Comparison of ENCODE assay signal across 16 mouse cellular contexts in the genomic region with DNA sequence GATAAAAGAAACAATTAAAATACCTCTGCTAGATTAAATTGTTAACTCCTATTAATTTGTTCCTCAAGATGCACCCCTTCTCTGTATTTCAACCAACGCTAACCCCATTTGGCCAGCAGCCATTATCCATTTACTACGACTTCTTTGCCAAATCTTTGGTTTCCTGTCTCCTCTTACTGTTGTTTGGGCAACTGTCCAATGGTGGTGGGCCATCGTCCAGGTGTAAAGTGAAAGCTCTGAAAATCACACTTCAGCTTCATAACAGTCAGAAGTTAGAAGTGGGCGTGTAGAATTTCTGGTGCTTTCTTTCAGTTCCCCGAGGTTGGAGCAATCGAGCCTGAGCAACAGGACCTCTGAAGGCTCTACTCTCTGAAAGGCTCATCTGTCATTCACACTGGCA.
A peak's percentile ranks its signal among the peaks of the same experiment; 100 is the strongest.
DNase-seq lines count a peak whose midpoint lies in the region; ATAC-seq lines count a peak whose summit lies in the region.
"Had no signal": no experiment of that assay in that cellular context is flagged by ENCODE, and none has a peak within 500 bp of the region (broad histone marks: within the 10 kb centered on the region; RNA-seq: fewer than 3 reads in every experiment).

No protein-coding gene starts in this region.

- H3K9me3 ChIP-seq in limb, embryonic 13.5 days, result no peaks in the 10 kb centered on the region
- no peaks in the 10 kb centered on the region for H3K9me3 ChIP-seq in limb, embryonic 10.5 days (replicated peaks)
- no peaks in the 10 kb centered on the region for H3K9me3 ChIP-seq in limb, embryonic 15.5 days
- H3K9me3 ChIP-seq: embryonic facial prominence, embryonic 15.5 days; forebrain, embryonic 13.5 days; megakaryocyte, embryonic 14.5 days had no signal

- peaks cover 4% of the 10 kb centered on the region; the same call in 1 of the 2 replicates for H3K4me1 ChIP-seq in limb, embryonic 13.5 days
- no peaks in the 10 kb centered on the region; the same call in 1 of the 2 replicates for H3K4me1 ChIP-seq in limb, embryonic 10.5 days
- peaks cover 5% of the 10 kb centered on the region; the same call in 1 of the 2 replicates for H3K4me1 ChIP-seq in limb, embryonic 15.5 days
- H3K4me1 ChIP-seq: embryonic facial prominence, embryonic 15.5 days; forebrain, embryonic 13.5 days; megakaryocyte, embryonic 14.5 days had no signal

- H3K4me3 ChIP-seq in limb, embryonic 13.5 days, result no peak overlapping the region
- no peak overlapping the region for H3K4me3 ChIP-seq in limb, embryonic 10.5 days
- no peak overlapping the region for H3K4me3 ChIP-seq in limb, embryonic 15.5 days
- H3K4me3 ChIP-seq: embryonic facial prominence, embryonic 15.5 days; forebrain, embryonic 13.5 days; megakaryocyte, embryonic 14.5 days had no signal

- 0 out of 2 replicates have a peak overlapping the region, but pooled peaks have one; percentile 16 for H3K4me2 ChIP-seq in limb, embryonic 13.5 days (replicated peaks)
- no peak overlapping the region for H3K4me2 ChIP-seq in limb, embryonic 15.5 days
- H3K4me2 ChIP-seq: embryonic facial prominence, embryonic 15.5 days; forebrain, embryonic 13.5 days had no signal

- WGBS in limb, embryonic 13.5 days, result 47% methylated on average over 6 of the region's 6 CpGs
- WGBS in limb, embryonic 10.5 days, result 81% methylated on average over 6 of the region's 6 CpGs
- 28% methylated on average over 6 of the region's 6 CpGs for WGBS in limb, embryonic 15.5 days

- no peaks in the 10 kb centered on the region for H3K27me3 ChIP-seq in limb, embryonic 13.5 days
- no peaks in the 10 kb centered on the region for H3K27me3 ChIP-seq in limb, embryonic 10.5 days (ENCODE audit: low read depth, poor library complexity, severe bottlenecking)
- no peaks in the 10 kb centered on the region for H3K27me3 ChIP-seq in limb, embryonic 15.5 days
- H3K27me3 ChIP-seq: embryonic facial prominence, embryonic 15.5 days; forebrain, embryonic 13.5 days; megakaryocyte, embryonic 14.5 days had no signal

- no peak overlapping the region for H3K9ac ChIP-seq in limb, embryonic 13.5 days
- no peak overlapping the region for H3K9ac ChIP-seq in limb, embryonic 15.5 days
- H3K9ac ChIP-seq: embryonic facial prominence, embryonic 15.5 days; forebrain, embryonic 13.5 days; liver, embryonic 14.5 days had no signal

- no peak; the same call in 1 of the 2 replicates for ATAC-seq in limb, embryonic 13.5 days (ENCODE audit: low FRiP score, low read depth)
- no peak for ATAC-seq in limb, embryonic 15.5 days (ENCODE audit: insufficient number of reproducible peaks, low FRiP score, low TSS enrichment, low read depth)
- ATAC-seq: forebrain, embryonic 13.5 days; inflammation-experienced regulatory T-cells, adult 6 months had no signal

- intact Hi-C loops in heart, postnatal 10 days (cut with DNase I), result no loop called here

- no peak overlapping the region for H3K27ac ChIP-seq in limb, embryonic 13.5 days
- H3K27ac ChIP-seq in limb, embryonic 10.5 days, result no peak overlapping the region
- H3K27ac ChIP-seq in limb, embryonic 15.5 days, result 0 out of 2 replicates have a peak overlapping the region, but pooled peaks have one; percentile 27
- H3K27ac ChIP-seq: embryonic facial prominence, embryonic 15.5 days; forebrain, embryonic 13.5 days; liver, embryonic 14.5 days had no signal

- peak; percentile 8 to 20 for DNase-seq in heart, postnatal 10 days
- no peak for DNase-seq in heart, adult 11 months
- DNase-seq in limb, embryonic 10.5 days (ENCODE audit: low spot score), result no peak
- DNase-seq in adipocyte (ENCODE audit: low spot score), result peak; percentile 6
- no peak for DNase-seq in layer of hippocampus, adult 9-11 months
- DNase-seq: adrenal gland, postnatal 10 days; cerebellum, postnatal 36 days; spleen, adult 18-20 months; thymus, postnatal 14 days had no signal

- no peaks in the 10 kb centered on the region for H3K36me3 ChIP-seq in limb, embryonic 13.5 days
- H3K36me3 ChIP-seq in limb, embryonic 10.5 days, result no peaks in the 10 kb centered on the region
- H3K36me3 ChIP-seq in limb, embryonic 15.5 days, result no peaks in the 10 kb centered on the region
- H3K36me3 ChIP-seq: embryonic facial prominence, embryonic 15.5 days had no signal

Comparison
In these comparisons a context has a peak if more than half of its experiments do, and no peak if none do; other contexts are left out.
1. DNase-seq: peak in heart, postnatal 10 days (2 of 2) and adipocyte (single experiment); none in heart, adult 11 months (single experiment), limb, embryonic 10.5 days (single experiment) and layer of hippocampus, adult 9-11 months (single experiment).